Mouse (Mus musculus) myocyte (in vitro differentiated cells): ENCODE results near the gene Dnajc25. TPM values are rescaled to one million over a fixed set of nuclear protein-coding genes. Genes with fewer than 3 reads are reported as not detected.

ENCODE experiments used
- H3K27me3 ChIP-seq: one replicate; pipeline ENCODE4 v1.6.1; 2011; ENCODE audit not compliant: control insufficient read depth, insufficient read depth, insufficient read length
- H3K36me3 ChIP-seq: one replicate; pipeline ENCODE4 v1.6.1; 2011; ENCODE audit not compliant: control insufficient read depth, insufficient read depth
- H3K4me2 ChIP-seq: one replicate; pipeline ENCODE4 v1.6.1; 2011; ENCODE audit warnings: low read depth, control low read depth
- H3K4me3 ChIP-seq: one replicate; pipeline ENCODE4 v1.5.1; 2011; ENCODE audit warnings: mild to moderate bottlenecking, control low read depth, moderate library complexity
- H3K79me2 ChIP-seq: one replicate; pipeline ENCODE4 v1.6.1; 2011; ENCODE audit not compliant: control insufficient read depth, insufficient read depth
- H3ac ChIP-seq: one replicate; pipeline ENCODE4 v1.6.1; 2011; ENCODE audit not compliant: control insufficient read depth, insufficient read length
- CEBPB ChIP-seq: IDR thresholded peaks from 2 replicates; pipeline ENCODE4 v1.6.1; 2011; ENCODE audit warnings: mild to moderate bottlenecking, moderate library complexity; ENCODE audit not compliant: poor library complexity, insufficient read depth, severe bottlenecking
- E2F4 ChIP-seq: IDR thresholded peaks from one replicate; pipeline ENCODE4 v1.6.1; 2011; ENCODE audit warnings: mild to moderate bottlenecking, control low read depth, moderate library complexity; ENCODE audit not compliant: insufficient read depth
- MAX ChIP-seq: IDR thresholded peaks from one replicate; pipeline ENCODE4 v1.6.1; 2011; ENCODE audit warnings: low read depth, mild to moderate bottlenecking, control low read depth
- MYOD1 ChIP-seq, 3 experiments: IDR thresholded peaks; one replicate each; pipeline ENCODE4 v1.6.1; 2011; ENCODE audit warnings: control low read depth in 2 of 3, low read depth in 2 of 3, mild to moderate bottlenecking in 2 of 3, moderate library complexity in 1 of 3; ENCODE audit not compliant: insufficient read length in 2 of 3, control insufficient read depth in 1 of 3
- MYOG ChIP-seq, 3 experiments: IDR thresholded peaks; one replicate each; pipeline ENCODE4 v1.6.1; 2011; ENCODE audit warnings: control low read depth in 2 of 3, low read depth in 2 of 3, mild to moderate bottlenecking in 2 of 3; ENCODE audit not compliant: insufficient read length in 2 of 3, control insufficient read depth in 1 of 3, insufficient read depth in 1 of 3
- POLR2A ChIP-seq: IDR thresholded peaks from one replicate; pipeline ENCODE4 v1.6.1; 2011; ENCODE audit warnings: low read depth, mild to moderate bottlenecking, control low read depth, moderate library complexity; ENCODE audit not compliant: insufficient read length
- POLR2AphosphoS2 ChIP-seq: IDR thresholded peaks from one replicate; pipeline ENCODE4 v1.6.1; 2011; ENCODE audit warnings: low read depth, control low read depth; ENCODE audit not compliant: insufficient read length
- REST ChIP-seq: IDR thresholded peaks from one replicate; pipeline ENCODE4 v1.6.1; 2011; ENCODE audit warnings: mild to moderate bottlenecking, control low read depth, moderate library complexity; ENCODE audit not compliant: insufficient read depth, insufficient read length
- SRF ChIP-seq: IDR thresholded peaks from one replicate; pipeline ENCODE4 v1.6.1; 2011; ENCODE audit warnings: low read depth; ENCODE audit not compliant: control insufficient read depth, insufficient read length
- TCF12 ChIP-seq: IDR thresholded peaks from one replicate; pipeline ENCODE4 v1.6.1; 2011; ENCODE audit warnings: mild to moderate bottlenecking, control low read depth; ENCODE audit not compliant: poor library complexity, insufficient read depth, severe bottlenecking
- TCF3 ChIP-seq: IDR thresholded peaks from one replicate; pipeline ENCODE4 v1.6.1; 2011; ENCODE audit warnings: low read depth, control low read depth; ENCODE audit not compliant: insufficient read length
- USF1 ChIP-seq: IDR thresholded peaks from one replicate; pipeline ENCODE4 v1.6.1; 2011; ENCODE audit warnings: low read depth, mild to moderate bottlenecking, control low read depth, moderate library complexity
- polyA plus RNA-seq: library from polyadenylated mRNA; unstranded; fragments of >200 nt; fragmentation: generic; extraction: Trizol; gene quantifications from one replicate; pipeline ENCODE4 v1.2.1, GENCODE M21; 2012; ENCODE audit warnings: missing spikeins

The Dnajc25 gene
- polyA plus RNA-seq, 1 experiment: 5.4 TPM

- Histone ChIP-seq H3K36me3 (no peaks in the 10 kb centered on the region), H3K27me3 (no peaks in the 10 kb centered on the region), H3K4me3 (no peak overlapping the region), H3K79me2 (no peaks in the 10 kb centered on the region), H3ac (no peak overlapping the region), H3K4me2 (peak overlapping the region; percentile 47)
- TF ChIP-seq MAX (no peak), POLR2A (no peak), POLR2AphosphoS2 (no peak), E2F4 (no peak), TCF3 (no peak), TCF12 (no peak), REST (no peak), MYOD1 (IDR thresholded peaks at IDR 0.05; ENCODE audit: control insufficient read depth in 1 of 3, insufficient read length in 2 of 3, low read depth in 2 of 3) (no peak), SRF (no peak), CEBPB (no peak), MYOG (IDR thresholded peaks at IDR 0.05; ENCODE audit: control insufficient read depth in 1 of 3, insufficient read depth in 1 of 3, insufficient read length in 2 of 3, low read depth in 2 of 3) (no peak)
Observed at GRCm38 (mm10) chr4:58985157-58985648, 9.7 kb upstream of the Dnajc25 start.

GRCm38 (mm10) chr4:58986540-58987190 lies 8.2 kb upstream of the Dnajc25 start, which contains the start of gene Ptgr1:
Ptgr1 (minus strand) TSS chr4:58987119.
- H3K36me3 ChIP-seq: no peaks in the 10 kb centered on the region
- no peaks in the 10 kb centered on the region for H3K79me2 ChIP-seq
- H3ac ChIP-seq: peak within 1 kb of the TSS; percentile 18
- H3K27me3 ChIP-seq: no peaks in the 10 kb centered on the region
- H3K4me3 ChIP-seq: peak within 1 kb of the TSS; percentile 35
- TF ChIP-seq CEBPB (no peak), POLR2A (peak; percentile 12)
- H3K4me2 ChIP-seq: peak within 1 kb of the TSS; percentile 68

GRCm38 (mm10) chr4:58989303-58989898 lies 5.5 kb upstream of the Dnajc25 start:
- Histone ChIP-seq H3K27me3 (no peaks in the 10 kb centered on the region), H3K4me3 (no peak overlapping the region), H3K4me2 (no peak overlapping the region), H3K79me2 (no peaks in the 10 kb centered on the region), H3K36me3 (no peaks in the 10 kb centered on the region), H3ac (no peak overlapping the region)
- 0 out of 2 replicates have a peak, but pooled peaks have one; percentile 4 for TF ChIP-seq CEBPB
- TF ChIP-seq E2F4: no peak
- TF ChIP-seq MAX: no peak
- no peak for TF ChIP-seq TCF3
- TF ChIP-seq REST: no peak

GRCm38 (mm10) chr4:58990609-58991434 lies 4.0 kb upstream of the Dnajc25 start:
- H3K4me3 ChIP-seq: no peak overlapping the region
- TF ChIP-seq REST (no peak), SRF (no peak), USF1 (no peak), MAX (no peak), TCF3 (no peak), MYOD1 (IDR thresholded peaks at IDR 0.05; ENCODE audit: control insufficient read depth in 1 of 3, insufficient read length in 2 of 3, low read depth in 2 of 3) (no peak), POLR2A (no peak), E2F4 (no peak), CEBPB (no peak)
- H3K36me3 ChIP-seq: no peaks in the 10 kb centered on the region

GRCm38 (mm10) chr4:58992195-58992594 lies 2.7 kb upstream of the Dnajc25 start:
- Histone ChIP-seq H3K4me3 (no peak overlapping the region), H3K27me3 (no peaks in the 10 kb centered on the region), H3K36me3 (no peaks in the 10 kb centered on the region), H3ac (no peak overlapping the region), H3K4me2 (no peak overlapping the region), H3K79me2 (no peaks in the 10 kb centered on the region)
- no peak for TF ChIP-seq POLR2AphosphoS2
- no peak for TF ChIP-seq E2F4
- TF ChIP-seq TCF12: no peak
- no peak for TF ChIP-seq SRF
- TF ChIP-seq MAX: no peak
- TF ChIP-seq MYOG (IDR thresholded peaks at IDR 0.05; ENCODE audit: control insufficient read depth in 1 of 3, insufficient read depth in 1 of 3, insufficient read length in 2 of 3, low read depth in 2 of 3): no peak
- no peak for TF ChIP-seq REST
- TF ChIP-seq TCF3: no peak

More at GRCm38 (mm10) chr4:58990609-58991434, 4.0 kb upstream of the Dnajc25 start:
- Histone ChIP-seq H3K4me2 (no peak overlapping the region), H3K79me2 (no peaks in the 10 kb centered on the region), H3K27me3 (no peaks in the 10 kb centered on the region), H3ac (no peak overlapping the region)
